Mouse (Mus musculus) lung, postnatal 0 days (tissue): ENCODE measurements around the gene Tpx2.

Source experiments
- CTCF ChIP-seq: IDR thresholded peaks from 2 replicates; pipeline ENCODE4 v1.5.1; 2016; ENCODE audit warnings: antibody characterized with exemption, mild to moderate bottlenecking
- EP300 ChIP-seq: IDR thresholded peaks from 2 replicates; pipeline ENCODE4 v1.6.1; 2016; ENCODE audit warnings: antibody characterized with exemption, mild to moderate bottlenecking, control low read depth

- TF ChIP-seq CTCF (no peak), EP300 (no peak)
These were observed 62.1 kb downstream of the Tpx2 start for GRCm38 (mm10) chr2:152909848-152910247.
